Mouse (Mus musculus) lung, embryonic 15.5 days (tissue): ENCODE measurements around the gene Olfr384. TPM values are rescaled to one million over a fixed set of nuclear protein-coding genes. Genes with fewer than 3 reads are reported as not detected.
"Not testable (repeated sequence)": the region's sequence is repeated elsewhere in the genome, so short reads cannot be mapped to it uniquely, and the experiment has no call there.

ENCODE experiments used
- ATAC-seq: fragments of 200-750 bp; cut with Nextera tagmentation; 2 replicates; pipeline ENCODE4 v1.8.0; 2017; ENCODE audit warnings: moderate number of reproducible peaks, borderline replicate concordance; ENCODE audit not compliant: low FRiP score, low TSS enrichment; ENCODE audit errors: extremely low read depth
- H3K27ac ChIP-seq: fragments of 300-500 bp; sonication (generic); 2 replicates; pipeline ENCODE4 v1.5.1; 2015; ENCODE audit warnings: moderate library complexity, mild to moderate bottlenecking, inconsistent platforms
- H3K27me3 ChIP-seq: fragments of 300-500 bp; sonication (generic); 2 replicates; pipeline ENCODE4 v1.6.1; 2015; ENCODE audit warnings: inconsistent platforms
- H3K36me3 ChIP-seq: fragments of 300-500 bp; sonication (generic); 2 replicates; pipeline ENCODE4 v1.6.1; 2015; ENCODE audit warnings: inconsistent platforms
- H3K4me1 ChIP-seq: fragments of 300-500 bp; sonication (generic); 2 replicates; pipeline ENCODE4 v1.6.1; 2015; ENCODE audit warnings: inconsistent platforms
- H3K4me2 ChIP-seq: fragments of 300-500 bp; sonication (generic); 2 replicates; pipeline ENCODE4 v1.6.1; 2015; ENCODE audit warnings: inconsistent platforms, mild to moderate bottlenecking, moderate library complexity
- H3K4me3 ChIP-seq: fragments of 300-500 bp; sonication (generic); 2 replicates; pipeline ENCODE4 v1.5.1; 2015; ENCODE audit warnings: mild to moderate bottlenecking, inconsistent platforms
- H3K9ac ChIP-seq: fragments of 300-500 bp; sonication (generic); 2 replicates; pipeline ENCODE4 v1.6.1; 2015; ENCODE audit warnings: inconsistent platforms
- H3K9me3 ChIP-seq: fragments of 300-500 bp; sonication (generic); 2 replicates; pipeline ENCODE4 v1.6.1; 2016; ENCODE audit warnings: inconsistent platforms
- WGBS: fragments of 180-500 bp; shearing (Covaris S2); methylation state at CpG from one replicate; pipeline ENCODE4 v1.1.7; 2015; 5-methylcytosine and 5-hydroxymethylcytosine counted together
- polyA plus RNA-seq: library from polyadenylated mRNA; unstranded; fragments of >200 nt; fragmentation: Nextera tagmentation; extraction: Ambion mirVana; gene quantifications from 2 replicates; pipeline ENCODE4 v1.2.1, GENCODE M21; 2015

The Olfr384 gene
- polyA plus RNA-seq, result not detected in 2 replicates

GRCm38 (mm10) chr11:73598294-73598693, at the start of gene Olfr384:
Gene Olfr384, plus strand, starts transcription at chr11:73598594.
- Histone ChIP-seq H3K9ac (no peak within 1 kb of the TSS), H3K4me3 (no peak within 1 kb of the TSS), H3K27ac (no peak within 1 kb of the TSS), H3K4me1 (no peaks in the 10 kb centered on the region), H3K27me3 (no peaks in the 10 kb centered on the region), H3K4me2 (no peak within 1 kb of the TSS), H3K9me3 (no peaks in the 10 kb centered on the region), H3K36me3 (no peaks in the 10 kb centered on the region)
- ATAC-seq, result no peak

- Histone ChIP-seq H3K36me3 (no peaks in the 10 kb centered on the region), H3K27ac (no peak overlapping the region), H3K9ac (no peak overlapping the region), H3K4me3 (no peak overlapping the region), H3K4me1 (no peaks in the 10 kb centered on the region), H3K4me2 (no peak overlapping the region), H3K27me3 (no peaks in the 10 kb centered on the region), H3K9me3 (no peaks in the 10 kb centered on the region)
- ATAC-seq, result no peak
These were observed 18.5 kb upstream of the Olfr384 start for GRCm38 (mm10) chr11:73579871-73580270.

- ATAC-seq, result not testable (repeated sequence)
- WGBS, result 68% methylated on average over 1 of the region's 1 CpGs
These were observed 15.2 kb upstream of the Olfr384 start for GRCm38 (mm10) chr11:73583188-73583587.

GRCm38 (mm10) chr11:73592908-73593307, 5.5 kb upstream of the Olfr384 start, which contains the start of gene Olfr385:
Gene Olfr385, minus strand, starts transcription at chr11:73593008.
- Histone ChIP-seq H3K9me3 (no peaks in the 10 kb centered on the region), H3K4me1 (no peaks in the 10 kb centered on the region), H3K4me3 (no peak within 1 kb of the TSS), H3K9ac (no peak within 1 kb of the TSS), H3K4me2 (no peak within 1 kb of the TSS), H3K27me3 (no peaks in the 10 kb centered on the region), H3K27ac (no peak within 1 kb of the TSS), H3K36me3 (no peaks in the 10 kb centered on the region)
- no peak for ATAC-seq

More at GRCm38 (mm10) chr11:73583188-73583587, 15.2 kb upstream of the Olfr384 start:
- not testable (repeated sequence) for H3K36me3 ChIP-seq, H3K4me3 ChIP-seq, H3K4me1 ChIP-seq, H3K27ac ChIP-seq, H3K27me3 ChIP-seq, H3K4me2 ChIP-seq, H3K9ac ChIP-seq, H3K9me3 ChIP-seq

Other genes starting within 250 kb of the Olfr384 start
- not detected in 2 replicates for gene Olfr20, start 247.8 kb upstream of the Olfr384 start, polyA plus RNA-seq
- gene Olfr376, start 227.3 kb upstream of the Olfr384 start, polyA plus RNA-seq, result not detected in 2 replicates
- gene Olfr1, start 199.0 kb upstream of the Olfr384 start, polyA plus RNA-seq, result not detected in 2 replicates
- gene Olfr378, start 170.1 kb upstream of the Olfr384 start, polyA plus RNA-seq, result not detected in 2 replicates
- gene Olfr380, start 141.1 kb upstream of the Olfr384 start, polyA plus RNA-seq, result not detected in 2 replicates
- gene Olfr381, start 107.0 kb upstream of the Olfr384 start, polyA plus RNA-seq, result not detected in 2 replicates
- gene Olfr382, start 81.4 kb upstream of the Olfr384 start, polyA plus RNA-seq, result not detected in 2 replicates
- not detected in 2 replicates for gene Olfr385, start 5.6 kb upstream of the Olfr384 start, polyA plus RNA-seq
- gene Zfp735, start 90.2 kb downstream of the Olfr384 start, polyA plus RNA-seq, result not detected in 2 replicates
- gene Olfr389, start 182.1 kb downstream of the Olfr384 start, polyA plus RNA-seq, result not detected in 2 replicates
- not detected in 2 replicates for gene Olfr390, start 184.4 kb downstream of the Olfr384 start, polyA plus RNA-seq
- not detected in 2 replicates for gene Olfr391-ps, start 204.5 kb downstream of the Olfr384 start, polyA plus RNA-seq
- gene Olfr392, start 218.5 kb downstream of the Olfr384 start, polyA plus RNA-seq, result not detected in 2 replicates